Mouse (Mus musculus) neural tube, embryonic 12.5 days (tissue): ENCODE measurements around the gene Arhgap9. TPM values are rescaled to one million over a fixed set of nuclear protein-coding genes. Genes with fewer than 3 reads are reported as not detected.
A peak's percentile ranks its signal among the peaks of the same experiment; 100 is the strongest.
"Not testable (repeated sequence)": the region's sequence is repeated elsewhere in the genome, so short reads cannot be mapped to it uniquely, and the experiment has no call there.

ENCODE experiments used
- ATAC-seq: fragments of 200-750 bp; cut with Nextera tagmentation; 2 replicates; pipeline ENCODE4 v1.8.0; 2017; ENCODE audit warnings: low read depth, mild to moderate bottlenecking, moderate TSS enrichment, moderate library complexity; ENCODE audit not compliant: low FRiP score
- H3K27ac ChIP-seq: fragments of 300-500 bp; sonication (generic); 2 replicates; pipeline ENCODE4 v1.5.1; 2016
- H3K27me3 ChIP-seq: fragments of 300-500 bp; sonication (generic); replicated peaks from 2 replicates; pipeline ENCODE4 v1.6.1; 2016; ENCODE audit warnings: mild to moderate bottlenecking
- H3K36me3 ChIP-seq: fragments of 300-500 bp; sonication (generic); 2 replicates; pipeline ENCODE4 v1.6.1; 2016; ENCODE audit warnings: mild to moderate bottlenecking
- H3K4me1 ChIP-seq: fragments of 300-500 bp; sonication (generic); 2 replicates; pipeline ENCODE4 v1.6.1; 2016
- H3K4me2 ChIP-seq: fragments of 300-500 bp; sonication (generic); replicated peaks from 2 replicates; pipeline ENCODE4 v1.6.1; 2016; ENCODE audit warnings: mild to moderate bottlenecking
- H3K4me3 ChIP-seq: fragments of 300-500 bp; sonication (generic); 2 replicates; pipeline ENCODE4 v1.5.1; 2016
- H3K9ac ChIP-seq: fragments of 300-500 bp; sonication (generic); 2 replicates; pipeline ENCODE4 v1.6.1; 2016; ENCODE audit warnings: mild to moderate bottlenecking
- H3K9me3 ChIP-seq: fragments of 300-500 bp; sonication (generic); 2 replicates; pipeline ENCODE4 v1.6.1; 2016; ENCODE audit warnings: mild to moderate bottlenecking
- WGBS: fragments of 180-500 bp; shearing (Covaris S2); methylation state at CpG from one replicate; pipeline ENCODE4 v1.1.7; 2016; 5-methylcytosine and 5-hydroxymethylcytosine counted together
- polyA plus RNA-seq: library from polyadenylated mRNA; unstranded; fragments of >200 nt; fragmentation: Nextera tagmentation; extraction: Ambion mirVana; gene quantifications from 2 replicates; pipeline ENCODE4 v1.2.1, GENCODE M21; 2016

Gene Arhgap9
- polyA plus RNA-seq, 1 experiment from 2014 or later: 1.7 TPM

- H3K36me3 ChIP-seq, H3K27ac ChIP-seq, H3K27me3 ChIP-seq, H3K4me2 ChIP-seq, H3K4me3 ChIP-seq, H3K9me3 ChIP-seq, ATAC-seq, H3K9ac ChIP-seq: not testable (repeated sequence)
- H3K4me1 ChIP-seq: peaks cover 11% of the 10 kb centered on the region
- 79% methylated on average over 1 of the region's 1 CpGs for WGBS
These were observed 6.8 kb upstream of the Arhgap9 start for GRCm38 (mm10) chr10:127314950-127315349.

GRCm38 (mm10) chr10:127317277-127317676 lies 4.5 kb upstream of the Arhgap9 start:
- no peak overlapping the region for H3K27ac ChIP-seq
- H3K9ac ChIP-seq: no peak overlapping the region
- H3K4me2 ChIP-seq: no peak overlapping the region
- no peak for ATAC-seq
- H3K27me3 ChIP-seq: no peaks in the 10 kb centered on the region
- 84% methylated on average over 2 of the region's 2 CpGs for WGBS
- H3K4me3 ChIP-seq: no peak overlapping the region
- no peaks in the 10 kb centered on the region for H3K36me3 ChIP-seq
- H3K9me3 ChIP-seq: no peaks in the 10 kb centered on the region
- H3K4me1 ChIP-seq: no peaks in the 10 kb centered on the region

GRCm38 (mm10) chr10:127318009-127318408 lies 3.8 kb upstream of the Arhgap9 start:
- no peaks in the 10 kb centered on the region for H3K27me3 ChIP-seq
- no peak overlapping the region for H3K27ac ChIP-seq
- no peaks in the 10 kb centered on the region for H3K4me1 ChIP-seq
- no peak overlapping the region for H3K9ac ChIP-seq
- no peaks in the 10 kb centered on the region for H3K9me3 ChIP-seq
- H3K36me3 ChIP-seq: no peaks in the 10 kb centered on the region
- H3K4me3 ChIP-seq: no peak overlapping the region
- no peak overlapping the region for H3K4me2 ChIP-seq
- WGBS: 51% methylated on average over 4 of the region's 4 CpGs
- no peak for ATAC-seq

GRCm38 (mm10) chr10:127319969-127320368 lies 1.8 kb upstream of the Arhgap9 start:
- no peak overlapping the region; the same call in 1 of the 2 replicates for H3K9ac ChIP-seq
- no peak for ATAC-seq
- no peaks in the 10 kb centered on the region for H3K4me1 ChIP-seq
- WGBS: 87% methylated on average over 7 of the region's 7 CpGs
- no peaks in the 10 kb centered on the region for H3K9me3 ChIP-seq
- no peak overlapping the region for H3K27ac ChIP-seq
- no peak overlapping the region for H3K4me2 ChIP-seq
- no peak overlapping the region for H3K4me3 ChIP-seq
- H3K36me3 ChIP-seq: no peaks in the 10 kb centered on the region
- H3K27me3 ChIP-seq: peaks cover 16% of the 10 kb centered on the region

- Histone ChIP-seq H3K4me3 (no peak overlapping the region; the same call in 1 of the 2 replicates), H3K4me1 (peaks cover 14% of the 10 kb centered on the region), H3K36me3 (no peaks in the 10 kb centered on the region), H3K27me3 (peaks cover 38% of the 10 kb centered on the region), H3K4me2 (no peak overlapping the region), H3K9ac (no peak overlapping the region), H3K9me3 (no peaks in the 10 kb centered on the region), H3K27ac (no peak overlapping the region)
- WGBS: 67% methylated on average over 13 of the region's 13 CpGs
- ATAC-seq: no peak
These were observed 414 bp downstream of the Arhgap9 start for GRCm38 (mm10) chr10:127322178-127322577.

DNA sequence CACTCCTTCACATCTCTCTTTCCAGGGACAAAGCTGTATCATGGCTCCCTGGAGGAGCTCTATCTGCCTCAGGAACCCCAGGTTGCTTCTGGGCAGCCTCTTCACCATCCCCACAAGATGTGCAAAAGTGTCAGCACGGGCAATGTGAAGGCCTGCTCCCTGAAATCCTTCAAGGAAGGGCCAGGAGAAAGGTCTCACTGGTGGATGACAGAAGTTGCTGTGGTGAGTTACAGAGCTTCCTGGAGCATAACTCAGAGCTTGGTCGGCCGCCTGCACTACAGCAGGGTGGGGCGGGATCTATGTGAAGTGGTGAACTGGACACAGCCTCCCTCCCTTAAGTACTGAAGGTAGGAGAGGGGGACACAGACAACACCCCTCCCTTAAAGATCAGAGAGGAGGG lies 905 bp downstream of the Arhgap9 start:
- no peak overlapping the region for H3K4me3 ChIP-seq
- no peak overlapping the region for H3K27ac ChIP-seq
- H3K36me3 ChIP-seq: no peaks in the 10 kb centered on the region
- 89% methylated on average over 4 of the region's 4 CpGs for WGBS
- H3K9ac ChIP-seq: no peak overlapping the region
- ATAC-seq: no peak
- no peak overlapping the region for H3K4me2 ChIP-seq
- H3K27me3 ChIP-seq: peaks cover 43% of the 10 kb centered on the region
- peaks cover 14% of the 10 kb centered on the region for H3K4me1 ChIP-seq
- no peaks in the 10 kb centered on the region for H3K9me3 ChIP-seq

GRCm38 (mm10) chr10:127323131-127323855 lies 1.5 kb downstream of the Arhgap9 start:
- peaks cover 14% of the 10 kb centered on the region for H3K4me1 ChIP-seq
- no peak overlapping the region for H3K4me2 ChIP-seq
- H3K36me3 ChIP-seq: no peaks in the 10 kb centered on the region
- H3K4me3 ChIP-seq: no peak overlapping the region
- H3K27ac ChIP-seq: no peak overlapping the region
- no peak for ATAC-seq
- WGBS: 75% methylated on average over 17 of the region's 17 CpGs
- H3K9me3 ChIP-seq: no peaks in the 10 kb centered on the region
- peaks cover 49% of the 10 kb centered on the region for H3K27me3 ChIP-seq
- no peak overlapping the region for H3K9ac ChIP-seq

DNA sequence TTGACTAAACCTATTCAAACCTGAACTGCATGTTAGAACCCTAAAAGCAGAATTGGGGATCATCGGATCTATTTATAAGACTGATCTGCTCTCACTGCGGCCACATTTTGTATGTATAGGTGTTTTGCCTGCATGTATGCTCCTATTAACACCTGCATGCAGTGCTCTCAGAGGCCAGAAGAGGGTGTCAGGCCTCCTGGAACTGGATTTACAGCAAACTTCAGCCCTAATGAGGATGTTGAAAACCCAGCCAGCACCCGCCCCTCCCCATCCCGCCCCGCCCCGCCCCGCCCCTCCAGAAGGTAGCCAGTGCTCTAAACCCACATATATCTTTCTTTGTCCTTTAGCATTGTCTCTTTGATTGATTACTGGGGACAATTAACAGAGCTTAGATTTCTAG lies 2.7 kb downstream of the Arhgap9 start:
- Histone ChIP-seq H3K36me3 (no peaks in the 10 kb centered on the region), H3K4me1 (peaks cover 14% of the 10 kb centered on the region), H3K4me3 (no peak overlapping the region), H3K27me3 (peaks cover 61% of the 10 kb centered on the region), H3K4me2 (no peak overlapping the region), H3K9ac (no peak overlapping the region), H3K9me3 (no peaks in the 10 kb centered on the region), H3K27ac (no peak overlapping the region)
- 14% methylated on average over 7 of the region's 7 CpGs for WGBS
- no peak for ATAC-seq

- ATAC-seq: no peak
- peak overlapping the region; percentile 67 for H3K4me2 ChIP-seq
- 0 out of 2 replicates have a peak overlapping the region, but pooled peaks have one; percentile 49 for H3K9ac ChIP-seq
- peak overlapping the region; percentile 33; the same call in 1 of the 2 replicates for H3K4me3 ChIP-seq
- H3K4me1 ChIP-seq: peaks cover 14% of the 10 kb centered on the region
- no peak overlapping the region for H3K27ac ChIP-seq
- H3K36me3 ChIP-seq: no peaks in the 10 kb centered on the region
- H3K9me3 ChIP-seq: no peaks in the 10 kb centered on the region
- 23% methylated on average over 14 of the region's 14 CpGs for WGBS
- peaks cover 63% of the 10 kb centered on the region for H3K27me3 ChIP-seq
These were observed 3.8 kb downstream of the Arhgap9 start for GRCm38 (mm10) chr10:127325454-127326016.

- Histone ChIP-seq H3K9ac (peak overlapping the region; percentile 49), H3K27ac (no peak overlapping the region), H3K4me3 (peak overlapping the region; percentile 33), H3K36me3 (no peaks in the 10 kb centered on the region), H3K9me3 (no peaks in the 10 kb centered on the region), H3K27me3 (peaks cover 63% of the 10 kb centered on the region), H3K4me2 (peak overlapping the region; percentile 67), H3K4me1 (peaks cover 14% of the 10 kb centered on the region)
- ATAC-seq: peak; percentile 44
- WGBS: under 1% methylated on average over 54 of the region's 54 CpGs
These were observed 4.4 kb downstream of the Arhgap9 start for GRCm38 (mm10) chr10:127326017-127326801.

DNA sequence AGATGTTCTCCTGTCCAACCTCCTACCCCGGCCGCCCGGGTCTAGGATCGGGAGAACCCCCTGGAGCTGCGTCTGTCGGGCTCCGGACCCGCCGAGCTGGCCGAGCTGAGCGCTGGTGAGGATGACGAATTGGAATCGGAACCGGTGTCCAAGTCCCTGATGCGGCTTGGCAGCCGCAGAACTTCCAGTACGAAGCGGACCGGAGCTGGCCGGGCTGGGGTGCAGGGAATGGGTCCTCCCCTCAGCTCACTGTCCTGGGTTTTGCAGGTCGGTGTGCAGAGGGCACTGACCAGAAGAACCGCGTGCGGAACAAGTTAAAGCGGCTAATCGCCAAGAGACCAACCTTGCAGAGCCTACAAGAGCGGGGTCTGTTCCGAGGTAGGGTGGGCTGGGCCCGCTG lies 5.1 kb downstream of the Arhgap9 start:
- Histone ChIP-seq H3K4me2 (peak overlapping the region; percentile 67), H3K4me1 (peaks cover 14% of the 10 kb centered on the region), H3K9me3 (no peaks in the 10 kb centered on the region), H3K36me3 (no peaks in the 10 kb centered on the region), H3K4me3 (peak overlapping the region; percentile 33), H3K27ac (no peak overlapping the region), H3K9ac (peak overlapping the region; percentile 49; the same call in 1 of the 2 replicates), H3K27me3 (peaks cover 63% of the 10 kb centered on the region)
- 8% methylated on average over 29 of the region's 29 CpGs for WGBS
- ATAC-seq: no peak

DNA sequence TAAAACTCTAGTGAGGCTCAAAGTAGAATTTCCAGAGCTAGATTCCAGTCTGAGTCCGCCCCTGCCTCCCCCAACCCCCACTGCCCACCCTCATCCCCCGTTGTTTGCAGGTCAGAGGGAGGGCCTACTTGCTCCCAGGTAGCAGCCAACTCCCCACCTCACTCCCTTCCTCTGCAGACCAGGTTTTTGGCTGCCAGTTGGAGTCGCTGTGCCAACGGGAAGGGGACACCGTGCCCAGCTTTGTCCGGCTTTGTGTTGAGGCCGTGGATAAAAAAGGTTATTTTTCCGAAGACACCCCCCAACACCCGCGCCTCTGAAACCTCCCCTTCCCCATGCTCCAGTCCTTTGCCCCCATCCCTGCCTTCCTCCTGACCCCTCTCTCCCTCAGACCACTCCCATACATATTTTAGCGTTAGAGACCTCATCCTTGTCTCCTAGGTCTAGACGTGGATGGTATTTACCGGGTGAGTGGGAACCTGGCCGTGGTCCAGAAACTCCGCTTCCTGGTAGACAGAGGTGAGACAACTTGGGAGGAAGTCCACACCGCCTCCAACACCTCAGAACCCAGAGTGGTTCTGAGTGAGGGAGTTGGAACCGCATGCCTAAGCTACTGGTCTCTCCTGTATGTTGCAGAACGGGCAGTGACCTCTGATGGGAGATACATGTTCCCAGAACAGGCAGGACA lies 5.8 kb downstream of the Arhgap9 start:
- Histone ChIP-seq H3K4me2 (no peak overlapping the region), H3K9ac (no peak overlapping the region), H3K4me1 (peaks cover 14% of the 10 kb centered on the region), H3K36me3 (no peaks in the 10 kb centered on the region), H3K4me3 (no peak overlapping the region), H3K27ac (no peak overlapping the region), H3K9me3 (no peaks in the 10 kb centered on the region), H3K27me3 (peaks cover 63% of the 10 kb centered on the region)
- WGBS: 50% methylated on average over 18 of the region's 18 CpGs
- no peak for ATAC-seq
